Mouse (Mus musculus) spleen, postnatal 4 days (tissue): Measurements from ENCODE around the gene Rtbdn.
A peak's percentile ranks its signal among the peaks of the same experiment; 100 is the strongest.

Source experiments
- DNase-seq, 2 experiments: peaks; one replicate each; pipeline ENCODE4 v3.0.0; 2022; ENCODE audit warnings: low spot score in 2 of 2

Rtbdn gene

DNA sequence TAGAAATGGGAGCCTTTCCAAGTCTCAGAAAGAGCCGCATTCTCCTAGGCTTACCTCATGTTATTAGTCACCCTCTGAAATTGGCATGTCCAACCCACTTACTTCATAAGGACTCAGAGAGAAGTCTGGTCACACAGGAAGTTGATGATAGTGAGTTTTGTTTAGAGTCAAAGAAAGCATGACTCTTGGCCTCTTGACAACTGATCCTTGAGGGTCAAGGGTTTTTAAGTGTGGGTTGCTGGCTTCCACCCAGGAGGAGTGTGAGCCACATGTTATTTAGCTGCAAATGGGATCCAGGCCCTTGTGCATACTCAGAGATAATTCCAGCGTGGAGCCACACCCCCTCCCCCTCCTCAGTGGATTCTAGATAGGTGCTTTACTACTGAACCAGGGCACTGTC lies 25.2 kb upstream of the Rtbdn start:
- no peak for DNase-seq

DNA sequence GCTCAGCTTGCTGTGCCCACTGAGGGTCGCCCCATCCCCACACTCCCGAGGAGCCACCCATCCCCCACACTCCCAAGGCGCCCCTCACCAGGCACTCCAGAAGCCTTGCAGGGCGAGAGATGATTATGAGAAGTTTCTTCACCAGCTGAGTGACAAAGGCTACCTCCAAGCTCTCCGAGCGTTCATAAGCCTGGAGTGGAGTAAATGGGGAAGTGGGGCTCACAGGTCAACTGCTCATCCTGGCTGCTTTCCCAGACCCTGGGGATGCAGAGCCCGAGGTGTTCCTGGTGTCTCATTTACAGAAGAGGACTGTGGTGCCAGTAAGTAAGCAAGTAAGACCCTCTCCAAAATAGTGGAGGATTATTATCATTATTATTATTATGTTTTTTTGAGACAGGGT lies 21.2 kb upstream of the Rtbdn start:
- DNase-seq = no peak

DNA sequence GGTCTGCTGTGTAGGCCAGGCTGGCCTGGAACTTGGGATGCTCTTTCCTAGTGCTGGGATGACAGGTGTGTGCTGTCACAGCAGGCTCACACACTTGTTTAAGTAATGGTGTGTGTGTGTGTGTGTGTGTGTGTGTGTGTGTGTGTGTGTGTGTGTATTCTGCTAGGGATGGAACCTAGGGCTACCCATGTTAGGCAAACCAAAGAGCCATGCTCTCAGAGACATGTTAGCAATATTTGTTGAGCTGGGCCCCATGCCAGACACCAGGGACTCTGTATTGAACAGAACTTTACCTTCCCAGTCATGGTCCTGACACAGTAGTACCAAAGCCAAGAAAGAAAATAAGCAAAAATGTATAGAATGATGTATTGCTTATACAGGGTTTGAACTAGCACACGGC lies 19.3 kb upstream of the Rtbdn start:
- DNase-seq = no peak

DNA sequence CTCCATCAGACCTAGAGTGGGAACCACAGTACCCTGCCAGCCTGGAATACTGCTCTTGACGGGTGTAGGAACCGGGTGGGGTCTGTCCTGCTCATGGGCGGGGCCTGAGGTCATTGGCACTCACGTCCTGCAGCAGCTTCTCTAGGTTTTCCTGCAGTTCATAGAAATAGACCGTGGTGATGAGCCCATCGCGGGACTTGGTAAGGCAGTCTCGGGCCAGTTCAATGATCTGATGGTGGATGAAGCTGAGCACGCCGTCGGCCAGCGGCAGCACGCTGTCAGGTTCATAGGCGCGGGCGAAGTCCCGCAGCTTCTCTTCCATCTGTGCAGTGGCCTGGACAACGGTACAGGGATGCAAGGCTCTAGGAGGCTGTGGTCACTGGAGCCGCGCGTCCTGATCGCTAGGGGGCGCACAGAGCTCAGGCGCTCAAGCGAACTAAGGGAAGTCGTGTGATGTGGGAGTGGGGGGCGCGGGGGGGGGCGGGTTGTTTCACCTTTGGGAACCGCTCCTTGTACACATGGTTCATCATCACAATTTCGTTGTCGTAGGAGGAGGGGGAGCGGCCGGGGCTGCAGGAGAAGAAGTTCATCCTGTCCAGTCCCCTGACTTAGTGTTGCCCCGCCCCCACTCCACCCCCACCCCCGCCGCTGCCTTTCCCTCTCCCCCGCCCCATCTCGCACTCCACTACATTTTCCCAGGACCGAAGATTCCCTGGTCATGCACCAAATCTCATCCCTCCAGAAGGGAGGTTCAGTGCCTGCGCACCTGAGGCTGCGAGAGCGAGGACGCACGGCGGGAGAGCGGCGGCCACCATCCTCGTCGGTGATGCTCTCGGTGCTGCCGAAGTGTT lies 18.1 kb upstream of the Rtbdn start:
- DNase-seq = peak; percentile 65 to 88

DNA sequence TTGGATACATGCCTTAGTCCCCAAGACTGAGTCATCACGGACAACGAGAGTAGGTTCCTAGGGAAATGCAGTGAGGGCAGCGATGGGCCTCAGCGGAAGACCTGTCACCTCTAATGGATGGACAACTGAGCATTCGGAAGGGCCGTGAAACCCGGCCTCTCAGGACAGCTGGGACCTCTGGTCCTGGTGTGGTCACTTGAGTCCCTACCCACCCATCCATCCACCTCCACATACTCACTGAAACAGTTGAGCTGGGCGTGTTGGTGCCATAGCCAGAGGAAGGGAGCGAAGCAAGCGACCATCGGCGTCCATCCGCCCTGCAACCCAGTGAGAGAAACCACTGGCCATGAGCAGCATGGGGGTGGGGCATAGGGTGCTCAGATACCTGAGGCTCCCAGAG lies 16.2 kb upstream of the Rtbdn start:
- DNase-seq = no peak

DNA sequence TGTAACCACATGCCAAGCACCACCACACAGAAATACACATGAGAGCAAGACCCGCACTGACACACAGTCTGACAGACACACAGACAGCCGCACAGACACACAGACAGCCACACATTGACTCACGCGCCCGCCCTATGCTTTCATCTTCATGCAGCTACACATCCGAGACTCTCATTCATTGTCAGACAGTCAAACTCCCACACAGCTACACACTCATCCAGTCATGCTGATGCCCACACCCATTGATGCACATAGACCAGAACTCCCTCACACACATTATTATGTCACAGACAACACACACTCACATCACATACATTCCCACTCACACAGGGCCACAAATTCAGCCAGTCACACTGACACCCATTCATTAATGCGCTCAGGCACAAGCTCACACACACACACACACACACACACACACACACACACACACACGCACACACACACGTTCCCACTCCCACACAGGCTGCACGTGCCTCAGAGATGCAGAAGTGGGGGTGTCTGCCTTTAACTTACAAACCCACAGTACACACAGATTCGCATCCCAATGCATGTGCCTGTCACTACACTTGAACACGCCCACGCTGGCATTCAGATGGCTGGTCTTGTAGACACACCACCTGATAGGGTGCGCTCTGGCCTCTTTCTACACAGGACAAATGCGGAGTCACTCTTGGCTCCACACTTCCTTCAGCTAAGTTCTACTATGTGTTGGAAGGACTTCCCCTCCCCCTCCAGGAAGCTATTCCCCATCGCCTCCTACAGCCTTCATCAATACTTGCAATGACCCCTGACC lies 12.8 kb upstream of the Rtbdn start:
- no peak for DNase-seq

DNA sequence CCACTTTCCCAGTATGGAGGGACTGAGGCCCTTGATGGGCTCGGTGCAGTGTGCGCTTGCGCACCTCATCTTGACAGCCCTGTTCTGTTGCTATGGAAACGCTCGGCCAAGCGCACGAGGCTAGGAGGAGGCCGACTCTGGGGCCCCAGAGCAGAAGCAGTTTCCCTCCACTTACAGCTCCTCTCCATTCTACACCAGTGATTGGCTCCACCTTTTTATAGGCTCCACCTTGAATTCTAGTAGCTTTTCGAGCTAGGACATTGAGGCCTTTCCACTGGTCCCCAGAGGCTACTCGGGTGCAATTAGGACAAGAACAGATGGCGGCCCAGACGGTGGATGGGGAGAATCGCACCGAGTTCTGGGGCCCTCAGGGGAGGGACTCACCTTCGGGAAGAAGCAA lies 11.9 kb upstream of the Rtbdn start:
- DNase-seq = no peak

DNA sequence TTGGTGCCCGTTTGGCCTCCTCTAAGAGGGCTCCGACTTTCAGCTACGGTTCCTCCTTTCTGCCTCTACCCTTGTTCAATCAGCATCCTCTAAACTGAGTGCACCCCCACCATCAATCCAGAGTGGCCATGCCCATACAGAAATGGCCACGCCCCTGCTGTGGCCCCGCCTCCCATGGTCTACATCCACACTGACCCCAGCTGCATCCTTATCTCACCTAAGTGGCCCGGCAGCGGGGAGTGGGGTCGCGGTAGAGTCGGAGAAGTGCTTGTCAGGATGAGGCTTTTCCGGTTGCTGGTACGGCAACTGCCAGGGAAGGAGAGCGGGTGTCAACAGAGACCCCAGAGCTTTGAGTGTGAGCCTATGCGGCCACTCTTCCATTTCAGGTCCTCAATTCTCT lies 11.3 kb upstream of the Rtbdn start:
- DNase-seq = no peak

DNA sequence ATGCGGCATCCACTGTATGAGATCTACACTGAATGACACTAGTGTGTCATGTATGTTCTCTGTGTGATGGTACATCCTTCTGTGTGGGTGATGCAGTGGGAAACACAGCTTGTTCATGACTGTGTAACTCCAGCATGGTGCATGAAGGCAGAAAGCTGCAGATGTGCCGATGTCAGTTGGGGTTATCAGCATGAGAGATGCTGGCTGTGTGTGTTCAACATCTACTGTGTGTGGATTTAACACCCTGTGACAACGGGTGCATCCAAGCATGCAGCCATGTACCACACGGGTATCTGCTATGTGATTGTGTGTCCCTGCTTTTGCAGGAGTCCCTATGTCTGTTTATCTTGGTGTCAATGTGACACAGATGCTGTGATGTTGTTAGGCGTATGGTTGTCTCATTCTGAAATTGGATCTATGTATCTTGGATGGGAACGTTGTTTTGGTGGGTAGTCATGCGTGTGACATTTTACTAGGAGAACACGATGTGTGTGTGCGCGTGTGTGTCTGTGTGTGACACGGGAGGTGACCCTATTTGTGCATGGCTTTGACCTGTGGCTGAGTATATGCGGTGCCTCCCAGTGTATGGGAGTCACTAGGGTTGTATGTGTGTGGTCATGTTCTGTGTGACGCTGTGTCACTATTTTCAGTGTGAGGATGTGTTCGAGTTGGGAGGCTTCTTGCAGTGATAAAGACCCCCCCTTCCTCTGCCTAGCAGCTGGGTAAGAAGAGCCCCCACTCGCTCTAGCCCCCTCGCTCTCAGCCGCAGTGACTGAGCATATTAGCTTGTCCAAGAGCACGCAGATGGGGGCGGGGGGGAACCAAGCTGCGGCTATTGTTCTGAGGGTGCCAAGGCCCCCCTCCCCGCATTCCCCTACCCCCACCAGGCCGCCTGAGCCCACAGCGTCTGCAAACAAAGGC lies 10.5 kb upstream of the Rtbdn start:
- DNase-seq = no peak

DNA sequence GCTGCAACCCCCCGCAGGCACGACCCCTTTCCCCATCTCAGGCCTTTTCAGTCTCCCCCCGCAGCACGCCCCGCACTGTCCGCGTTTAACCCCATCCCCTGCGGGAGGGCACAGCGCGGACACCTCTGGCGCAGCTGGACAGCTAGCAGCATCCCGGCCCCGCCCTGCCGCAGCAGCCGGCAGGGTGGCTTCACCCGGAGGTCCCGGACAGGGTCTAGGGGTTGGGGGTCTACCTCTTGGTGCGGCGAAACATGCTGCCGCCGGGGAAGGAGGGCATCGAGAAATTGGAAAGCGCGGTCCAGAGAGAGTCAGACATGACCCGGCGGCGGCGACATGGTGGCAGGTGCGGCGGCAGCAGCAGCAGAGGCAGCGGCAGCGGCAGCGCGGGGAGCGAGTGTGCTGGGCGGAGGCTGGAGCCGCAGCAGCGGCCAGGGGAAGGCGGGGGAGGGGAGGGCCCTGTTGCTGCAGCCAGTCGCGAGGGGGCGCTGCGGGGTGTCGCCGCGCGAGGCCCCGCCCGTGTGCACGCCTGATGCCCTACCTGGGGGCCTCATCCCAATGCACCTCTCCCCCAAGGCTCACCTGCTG lies 9.7 kb upstream of the Rtbdn start, which contains the start of gene Mast1:
Gene Mast1, minus strand, starts transcription at position 398 of the 585 bp plus-strand sequence.
- DNase-seq = peak; percentile 60 to 88

DNA sequence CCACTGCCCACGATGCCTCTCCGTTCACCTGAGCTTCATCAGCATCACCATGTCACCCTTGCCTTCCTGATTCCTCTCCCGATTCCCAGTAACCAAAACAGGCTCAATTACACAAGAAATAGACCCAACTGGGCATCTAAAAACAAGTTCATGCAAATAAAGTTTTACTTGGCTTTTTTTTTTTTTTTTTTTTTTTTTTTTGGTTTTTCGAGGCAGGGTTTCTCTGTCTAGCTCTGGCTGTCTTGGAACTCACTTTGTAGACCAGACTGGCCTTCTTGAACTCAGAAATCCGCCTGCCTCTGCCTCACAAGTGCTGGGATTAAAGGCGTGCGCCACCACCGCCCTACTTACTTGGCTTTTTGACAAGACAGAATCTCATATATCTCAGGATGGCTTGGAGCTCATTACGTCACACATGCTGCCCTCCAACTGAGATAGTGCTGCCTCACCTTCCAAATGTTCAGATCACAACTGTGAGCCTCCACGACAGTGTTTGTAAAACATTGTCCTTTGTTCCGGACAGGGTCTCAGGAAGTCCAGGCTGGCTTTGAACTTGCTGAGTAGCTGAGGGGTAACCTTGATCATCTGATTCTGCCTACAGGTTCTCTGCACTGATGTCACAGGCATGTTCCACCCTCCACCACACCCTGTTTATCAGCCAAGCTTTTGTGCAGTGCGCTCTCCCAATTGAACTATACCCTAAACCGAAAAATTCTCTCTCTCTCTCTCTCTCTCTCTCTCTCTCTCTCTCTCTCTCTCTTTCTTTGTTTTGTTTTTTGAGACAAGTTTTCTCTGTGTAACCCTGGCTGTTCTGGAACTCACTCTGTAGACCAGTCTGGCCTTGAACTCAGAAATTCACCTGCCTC lies 8.9 kb upstream of the Rtbdn start:
- no peak for DNase-seq

DNA sequence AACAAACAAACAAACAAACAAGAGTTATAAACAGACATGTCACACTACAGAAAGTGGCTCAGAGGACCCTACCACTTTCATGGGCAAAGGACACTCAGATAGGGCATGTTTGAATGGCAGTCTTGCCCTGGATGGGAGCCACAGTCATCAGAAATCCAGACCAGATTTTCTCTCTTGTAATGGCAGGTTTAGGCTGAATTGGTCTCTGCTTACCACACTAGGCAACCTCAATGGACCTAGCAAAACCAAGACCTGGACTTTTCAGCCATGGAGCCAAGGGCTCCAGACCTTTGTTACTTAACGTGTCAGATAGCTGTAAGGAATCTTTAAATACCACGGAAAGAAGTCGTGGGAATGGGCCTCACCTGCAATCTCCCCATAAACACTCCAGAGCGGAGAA lies 3.1 kb upstream of the Rtbdn start:
- no peak for DNase-seq

DNA sequence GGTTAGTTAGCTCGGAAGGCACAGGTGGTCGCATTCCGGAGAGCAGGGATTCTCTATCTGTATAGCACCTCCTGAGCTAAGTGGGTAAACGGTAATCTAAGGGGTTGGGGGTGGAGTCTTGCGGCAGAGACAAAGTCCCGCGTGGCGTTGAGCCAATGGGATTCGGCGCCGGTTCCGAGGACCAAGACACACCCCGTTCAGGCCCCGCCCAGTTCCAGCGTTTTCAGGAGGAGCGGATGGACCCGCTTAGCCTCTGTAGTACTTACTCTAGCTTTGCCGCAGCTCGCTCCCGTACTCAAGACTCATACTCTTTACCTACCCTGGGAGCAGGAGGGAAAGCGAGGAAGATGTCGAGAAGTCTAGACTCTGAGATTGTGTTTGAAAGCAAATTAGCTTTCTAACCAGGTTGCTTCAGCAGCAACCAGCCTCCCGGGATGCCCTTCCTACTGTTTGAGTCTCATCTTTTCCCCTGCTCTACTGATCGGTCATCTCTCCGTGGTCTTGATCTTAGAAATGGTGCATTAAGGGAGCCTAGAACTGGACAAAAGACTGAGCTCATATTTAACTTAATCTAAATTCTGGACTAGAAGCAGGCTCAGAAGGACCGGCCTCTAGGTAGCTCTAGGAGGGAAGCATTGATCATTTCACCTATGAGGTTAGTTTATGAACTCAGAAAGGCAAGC lies 2.2 kb upstream of the Rtbdn start:
- DNase-seq = peak; percentile 67 to 78

DNA sequence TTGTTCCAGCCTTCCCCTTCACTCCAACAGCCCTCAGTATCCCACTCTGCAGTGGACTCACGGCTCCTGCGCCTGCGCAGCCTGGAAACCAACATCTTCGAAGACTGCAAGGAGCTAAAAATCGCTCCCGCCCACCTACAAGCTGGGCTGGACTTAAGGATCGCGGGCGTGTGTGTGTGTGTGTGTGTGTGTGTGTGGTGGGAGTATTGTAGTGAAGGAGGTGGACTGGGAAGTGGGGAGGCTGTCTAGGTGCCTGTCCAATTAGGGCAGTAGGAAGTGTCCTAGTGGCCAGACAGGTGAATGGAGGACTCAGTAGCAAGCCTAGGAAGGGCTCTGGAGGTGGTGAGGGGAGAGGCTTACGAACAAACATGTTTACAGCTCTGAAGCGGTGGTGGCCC lies 1.6 kb upstream of the Rtbdn start:
- no peak for DNase-seq

DNA sequence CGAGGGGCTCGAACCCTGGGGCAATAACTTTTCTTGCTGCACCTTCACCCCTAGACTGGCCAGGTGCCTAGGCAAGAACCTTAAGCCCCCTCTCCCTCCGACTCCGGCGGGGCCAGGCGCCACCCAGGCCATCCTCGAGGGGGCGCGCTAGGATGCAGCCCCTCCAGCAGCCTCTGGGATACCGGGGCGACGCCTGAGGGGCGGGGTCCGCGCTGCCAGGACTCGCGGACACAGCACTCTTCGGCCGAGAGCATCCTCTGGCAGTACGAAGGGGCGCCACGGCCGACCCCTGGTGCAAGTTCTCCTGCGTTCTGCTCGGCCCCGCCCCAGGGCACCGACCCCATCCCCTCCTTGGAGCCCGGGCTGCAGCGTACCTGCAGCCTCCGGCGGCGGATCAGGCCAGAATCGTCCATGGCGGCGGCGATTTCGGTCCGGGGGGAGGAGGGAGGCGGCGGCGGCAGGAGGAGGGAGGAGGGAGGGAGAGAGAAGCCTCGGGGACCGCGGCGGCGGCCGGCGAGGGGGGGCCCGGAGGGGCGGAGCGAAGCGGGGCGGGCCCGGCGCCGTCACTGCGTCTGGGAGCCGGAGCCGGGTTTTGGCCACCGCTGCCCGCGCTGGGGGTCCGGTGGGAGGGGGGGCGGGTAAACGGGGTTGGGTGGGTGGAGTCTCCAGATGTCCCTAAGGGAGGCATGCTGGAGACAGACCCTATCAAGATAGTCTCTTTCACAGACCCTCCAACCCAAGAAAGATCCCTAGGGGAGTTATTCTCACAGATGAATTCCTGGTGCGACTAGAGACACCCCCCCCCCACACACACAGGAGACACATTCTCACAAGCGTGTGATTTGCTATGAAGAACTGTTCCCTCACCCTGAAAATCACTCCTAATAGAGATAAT lies 911 bp upstream of the Rtbdn start:
- DNase-seq = peak in 1 of 2 experiments; percentile 68

DNA sequence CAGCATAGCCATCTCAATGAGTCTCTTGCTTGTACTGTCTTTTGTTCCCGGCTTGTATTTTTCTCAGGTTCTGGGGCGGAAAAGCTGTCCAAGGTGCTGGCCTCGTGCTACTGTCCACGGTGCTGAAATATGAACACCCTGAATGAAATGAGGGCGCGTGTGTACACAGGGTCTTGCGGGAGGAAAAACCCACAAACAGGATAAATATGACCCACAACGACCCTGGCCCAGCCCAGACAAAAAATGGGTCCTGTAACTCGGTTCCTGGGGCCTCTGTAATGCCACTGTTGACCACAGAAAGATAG lies 402 bp downstream of the Rtbdn start:
- peak in 1 of 2 experiments; percentile 74 for DNase-seq

DNA sequence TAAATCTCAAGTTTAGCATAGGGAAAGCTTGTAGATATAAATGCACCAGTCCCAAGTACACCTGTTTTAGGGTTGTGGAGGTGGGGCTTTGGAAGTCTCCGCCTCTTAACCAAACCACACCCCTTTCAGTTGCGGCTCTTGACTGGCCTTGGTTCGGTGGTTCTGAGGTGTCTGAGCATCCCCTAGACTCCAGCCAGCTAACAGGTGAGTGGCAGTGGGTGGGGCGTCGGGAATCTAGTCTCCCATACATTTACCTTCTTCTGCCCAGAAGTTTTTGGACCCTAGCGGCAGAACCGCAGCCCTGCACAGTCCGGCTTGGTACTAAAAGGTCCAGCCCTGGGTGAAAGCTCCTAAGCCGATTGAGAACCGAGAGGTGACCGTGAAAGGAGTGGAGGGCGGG lies 3.0 kb downstream of the Rtbdn start:
- no peak for DNase-seq

DNA sequence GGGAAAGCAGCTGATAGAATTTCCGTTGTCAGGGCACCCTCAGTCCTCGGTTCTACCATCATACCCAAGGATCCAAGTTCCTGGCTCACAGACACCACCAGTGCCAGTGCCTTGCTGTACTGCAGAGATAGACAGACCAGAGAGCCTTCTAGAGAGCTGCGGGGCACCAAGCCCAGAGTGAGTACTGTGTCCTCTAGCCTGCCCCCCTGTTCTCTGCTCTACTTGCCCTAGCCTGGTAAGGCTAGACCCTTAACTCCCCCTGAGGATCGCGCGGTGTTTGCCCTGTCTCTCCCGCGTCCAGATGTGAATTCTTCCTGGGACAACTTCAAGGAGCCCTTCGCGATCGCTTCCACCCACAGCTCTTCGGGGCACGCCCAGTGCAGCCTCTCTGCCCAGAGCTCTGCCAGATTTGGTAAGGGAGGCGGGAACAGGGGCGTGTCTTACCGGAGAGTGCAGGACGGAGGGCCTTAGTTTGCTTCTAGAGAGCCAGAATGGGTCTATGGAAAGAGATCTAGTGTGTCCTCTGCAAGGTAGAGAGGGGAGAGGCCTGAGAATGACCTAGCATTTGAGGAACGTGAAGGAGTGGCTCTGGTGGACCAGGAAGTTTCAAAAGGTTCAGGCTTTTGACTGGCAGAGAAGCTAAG lies 5.9 kb downstream of the Rtbdn start:
- no peak for DNase-seq

DNA sequence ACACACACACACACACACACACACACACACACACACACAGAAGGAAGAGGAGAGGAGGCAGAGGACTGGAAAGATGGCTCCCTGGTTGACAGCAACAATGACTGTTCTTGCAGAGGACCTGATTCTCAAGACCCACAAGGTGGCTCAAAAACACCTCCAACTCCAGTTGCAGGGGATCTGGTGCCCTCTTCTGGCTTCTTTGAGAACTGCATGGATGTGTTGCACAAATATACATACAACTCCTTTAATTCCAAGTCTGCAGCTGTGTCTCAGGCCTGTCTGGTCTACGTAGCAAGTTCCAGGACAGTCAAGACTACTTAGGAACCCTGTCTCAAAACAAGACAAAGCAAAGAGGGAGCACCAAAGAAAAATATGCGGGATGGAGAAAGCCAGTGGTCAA lies 10.0 kb downstream of the Rtbdn start:
- peak; percentile 80 to 93 for DNase-seq
